Mouse (Mus musculus): ENCODE data around the gene Snrpa1. TPM values are rescaled to one million over a fixed set of nuclear protein-coding genes. Genes with fewer than 3 reads are reported as not detected.

The Snrpa1 gene
- polyA plus RNA-seq, 1 experiment from 2014 or later = 133 TPM

GRCm38 (mm10) chr7:66115821-66116343, 57.1 kb downstream of the Snrpa1 start:
- Histone ChIP-seq H3K27me3 (ENCODE audit: control insufficient read depth, insufficient read depth, low read depth, low read length) (no peaks in the 10 kb centered on the region), H3K4me2 (ENCODE audit: low read length) (no peak overlapping the region), H3K27ac (ENCODE audit: low read length) (no peak overlapping the region), H3K4me3 (ENCODE audit: low read depth, low read length) (no peak overlapping the region), H3K36me3 (ENCODE audit: control insufficient read depth, insufficient read depth, low read length) (no peaks in the 10 kb centered on the region), H3K9me3 (replicated peaks; ENCODE audit: control insufficient read depth, low read length, poor library complexity, severe bottlenecking) (no peaks in the 10 kb centered on the region), H3K9ac (ENCODE audit: low read depth, low read length) (no peak overlapping the region), H3K4me1 (ENCODE audit: control insufficient read depth, insufficient read depth, low read length) (peaks cover 44% of the 10 kb centered on the region)
- no peak for ATAC-seq
- WGBS = 85% methylated on average over 11 of the region's 11 CpGs

GRCm38 (mm10) chr7:66116906-66117482, 58.2 kb downstream of the Snrpa1 start:
- Histone ChIP-seq H3K4me1 (ENCODE audit: control insufficient read depth, insufficient read depth, low read length) (peaks cover 41% of the 10 kb centered on the region), H3K27me3 (ENCODE audit: control insufficient read depth, insufficient read depth, low read depth, low read length) (no peaks in the 10 kb centered on the region), H3K4me2 (ENCODE audit: low read length) (no peak overlapping the region), H3K9ac (ENCODE audit: low read depth, low read length) (no peak overlapping the region), H3K36me3 (ENCODE audit: control insufficient read depth, insufficient read depth, low read length) (no peaks in the 10 kb centered on the region), H3K4me3 (ENCODE audit: low read depth, low read length) (no peak overlapping the region), H3K27ac (ENCODE audit: low read length) (no peak overlapping the region), H3K9me3 (replicated peaks; ENCODE audit: control insufficient read depth, low read length, poor library complexity, severe bottlenecking) (no peaks in the 10 kb centered on the region)
- ATAC-seq = no peak
- WGBS = 85% methylated on average over 8 of the region's 8 CpGs

GRCm38 (mm10) chr7:66118046-66118445, 59.2 kb downstream of the Snrpa1 start:
- Histone ChIP-seq H3K9me3 (replicated peaks; ENCODE audit: control insufficient read depth, low read length, poor library complexity, severe bottlenecking) (no peaks in the 10 kb centered on the region), H3K4me1 (ENCODE audit: control insufficient read depth, insufficient read depth, low read length) (peaks cover 36% of the 10 kb centered on the region), H3K27me3 (ENCODE audit: control insufficient read depth, insufficient read depth, low read depth, low read length) (no peaks in the 10 kb centered on the region), H3K27ac (ENCODE audit: low read length) (no peak overlapping the region), H3K4me2 (ENCODE audit: low read length) (no peak overlapping the region), H3K4me3 (ENCODE audit: low read depth, low read length) (no peak overlapping the region), H3K9ac (ENCODE audit: low read depth, low read length) (no peak overlapping the region), H3K36me3 (ENCODE audit: control insufficient read depth, insufficient read depth, low read length) (no peaks in the 10 kb centered on the region)
- WGBS = 88% methylated on average over 3 of the region's 3 CpGs
- ATAC-seq = no peak

GRCm38 (mm10) chr7:66118796-66119195, 60.0 kb downstream of the Snrpa1 start:
- WGBS = 78% methylated on average over 7 of the region's 7 CpGs
- no peak overlapping the region for H3K9ac ChIP-seq (ENCODE audit: low read depth, low read length)
- no peaks in the 10 kb centered on the region for H3K27me3 ChIP-seq (ENCODE audit: control insufficient read depth, insufficient read depth, low read depth, low read length)
- peaks cover 30% of the 10 kb centered on the region for H3K4me1 ChIP-seq (ENCODE audit: control insufficient read depth, insufficient read depth, low read length)
- no peak for ATAC-seq
- H3K4me3 ChIP-seq (ENCODE audit: low read depth, low read length) = no peak overlapping the region
- no peak overlapping the region for H3K27ac ChIP-seq (ENCODE audit: low read length)
- H3K4me2 ChIP-seq (ENCODE audit: low read length) = no peak overlapping the region
- no peaks in the 10 kb centered on the region for H3K36me3 ChIP-seq (ENCODE audit: control insufficient read depth, insufficient read depth, low read length)
- no peaks in the 10 kb centered on the region for H3K9me3 ChIP-seq (replicated peaks; ENCODE audit: control insufficient read depth, low read length, poor library complexity, severe bottlenecking)

- H3K27me3 ChIP-seq (ENCODE audit: control insufficient read depth, insufficient read depth, low read depth, low read length) = no peaks in the 10 kb centered on the region
- no peak overlapping the region for H3K4me2 ChIP-seq (ENCODE audit: low read length)
- WGBS = 74% methylated on average over 1 of the region's 1 CpGs
- no peak for ATAC-seq
- peaks cover 33% of the 10 kb centered on the region for H3K4me1 ChIP-seq (ENCODE audit: control insufficient read depth, insufficient read depth, low read length)
- H3K9me3 ChIP-seq (replicated peaks; ENCODE audit: control insufficient read depth, low read length, poor library complexity, severe bottlenecking) = no peaks in the 10 kb centered on the region
- H3K4me3 ChIP-seq (ENCODE audit: low read depth, low read length) = no peak overlapping the region
- no peak overlapping the region for H3K27ac ChIP-seq (ENCODE audit: low read length)
- H3K36me3 ChIP-seq (ENCODE audit: control insufficient read depth, insufficient read depth, low read length) = peaks cover under 1% of the 10 kb centered on the region; the same call in 1 of the 2 replicates
- no peak overlapping the region for H3K9ac ChIP-seq (ENCODE audit: low read depth, low read length)
Measured at GRCm38 (mm10) chr7:66120139-66120538, 61.3 kb downstream of the Snrpa1 start.

GRCm38 (mm10) chr7:66120702-66121396, 62.0 kb downstream of the Snrpa1 start:
- H3K4me1 ChIP-seq (ENCODE audit: control insufficient read depth, insufficient read depth, low read length) = peaks cover 31% of the 10 kb centered on the region
- peaks cover 5% of the 10 kb centered on the region; the same call in 1 of the 2 replicates for H3K36me3 ChIP-seq (ENCODE audit: control insufficient read depth, insufficient read depth, low read length)
- no peak overlapping the region for H3K27ac ChIP-seq (ENCODE audit: low read length)
- ATAC-seq = no peak
- H3K4me3 ChIP-seq (ENCODE audit: low read depth, low read length) = no peak overlapping the region
- H3K4me2 ChIP-seq (ENCODE audit: low read length) = no peak overlapping the region
- no peaks in the 10 kb centered on the region for H3K9me3 ChIP-seq (replicated peaks; ENCODE audit: control insufficient read depth, low read length, poor library complexity, severe bottlenecking)
- H3K9ac ChIP-seq (ENCODE audit: low read depth, low read length) = no peak overlapping the region
- 62% methylated on average over 7 of the region's 7 CpGs for WGBS
- no peaks in the 10 kb centered on the region for H3K27me3 ChIP-seq (ENCODE audit: control insufficient read depth, insufficient read depth, low read depth, low read length)

Other genes starting within 250 kb of the Snrpa1 start
- gene Pcsk6, start 197.3 kb upstream of the Snrpa1 start, polyA plus RNA-seq (2015; fragmentation: Nextera tagmentation; extraction: Ambion mirVana) = 0.82 and 1.2 TPM in 2 replicates
- not detected in 2 replicates for gene Gm45213, start 15.4 kb upstream of the Snrpa1 start, polyA plus RNA-seq (2015; fragmentation: Nextera tagmentation; extraction: Ambion mirVana)
- gene Selenos, start 20.6 kb downstream of the Snrpa1 start, polyA plus RNA-seq (2015; fragmentation: Nextera tagmentation; extraction: Ambion mirVana) = 87.3 and 89.6 TPM in 2 replicates
- gene Chsy1, start 50.5 kb downstream of the Snrpa1 start, polyA plus RNA-seq (2015; fragmentation: Nextera tagmentation; extraction: Ambion mirVana) = 8.8 and 9.9 TPM in 2 replicates

All from midbrain, embryonic 16.5 days (tissue).